Mouse (Mus musculus) cerebellum, adult 9-10 months (tissue): ENCODE measurements around the gene Pias1.
"Not testable (repeated sequence)": the region's sequence is repeated elsewhere in the genome, so short reads cannot be mapped to it uniquely, and the experiment has no call there.

ENCODE experiments used
- DNase-seq: peaks from one replicate; pipeline ENCODE4 v3.0.0; 2022

Pias1 gene

GRCm38 (mm10) chr9:62935854-62936253 lies 51.9 kb downstream of the Pias1 start:
- peak; percentile 41 for DNase-seq

GRCm38 (mm10) chr9:62934700-62935400 lies 52.9 kb downstream of the Pias1 start:
- no peak for DNase-seq

GRCm38 (mm10) chr9:62932575-62933339 lies 55.0 kb downstream of the Pias1 start:
- DNase-seq = no peak

- no peak for DNase-seq
Observed at GRCm38 (mm10) chr9:62924886-62925610, 62.7 kb downstream of the Pias1 start.

- DNase-seq = no peak
Observed at GRCm38 (mm10) chr9:62920877-62921276, 66.8 kb downstream of the Pias1 start.

- DNase-seq = no peak
Observed at GRCm38 (mm10) chr9:62917059-62917458, 70.7 kb downstream of the Pias1 start.

GRCm38 (mm10) chr9:62913390-62914069 lies 74.2 kb downstream of the Pias1 start:
- DNase-seq = no peak

- no peak for DNase-seq
Observed at GRCm38 (mm10) chr9:62905039-62905438, 82.7 kb downstream of the Pias1 start.

- DNase-seq = no peak
Observed at GRCm38 (mm10) chr9:62903841-62904240, 83.9 kb downstream of the Pias1 start.

- DNase-seq = no peak
Observed at GRCm38 (mm10) chr9:62901736-62902135, 86.0 kb downstream of the Pias1 start.

GRCm38 (mm10) chr9:62894486-62894885 lies 93.2 kb downstream of the Pias1 start:
- DNase-seq = no peak

- DNase-seq = peak; percentile 52
Observed at GRCm38 (mm10) chr9:62881871-62882270, 105.9 kb downstream of the Pias1 start.

GRCm38 (mm10) chr9:62877825-62878224 lies 109.9 kb downstream of the Pias1 start:
- no peak for DNase-seq

- no peak for DNase-seq
Observed at GRCm38 (mm10) chr9:62876966-62877616, 110.6 kb downstream of the Pias1 start.

GRCm38 (mm10) chr9:62870728-62871127 lies 117.0 kb downstream of the Pias1 start:
- no peak for DNase-seq

- DNase-seq = not testable (repeated sequence)
Observed at GRCm38 (mm10) chr9:62869236-62869635, 118.5 kb downstream of the Pias1 start.

GRCm38 (mm10) chr9:62860866-62861265 lies 126.9 kb downstream of the Pias1 start:
- DNase-seq = no peak

- DNase-seq = not testable (repeated sequence)
Observed at GRCm38 (mm10) chr9:62860102-62860501, 127.6 kb downstream of the Pias1 start.

GRCm38 (mm10) chr9:62858266-62859019 lies 129.3 kb downstream of the Pias1 start:
- no peak for DNase-seq

GRCm38 (mm10) chr9:62857719-62858261 lies 129.9 kb downstream of the Pias1 start, which contains the start of gene Calml4:
TSS of gene Calml4 (plus strand) at chr9:62858080.
- no peak for DNase-seq

GRCm38 (mm10) chr9:62857216-62857615 lies 130.5 kb downstream of the Pias1 start:
- DNase-seq = no peak
